Mouse (Mus musculus): ENCODE data around the gene Brd7.

DNA sequence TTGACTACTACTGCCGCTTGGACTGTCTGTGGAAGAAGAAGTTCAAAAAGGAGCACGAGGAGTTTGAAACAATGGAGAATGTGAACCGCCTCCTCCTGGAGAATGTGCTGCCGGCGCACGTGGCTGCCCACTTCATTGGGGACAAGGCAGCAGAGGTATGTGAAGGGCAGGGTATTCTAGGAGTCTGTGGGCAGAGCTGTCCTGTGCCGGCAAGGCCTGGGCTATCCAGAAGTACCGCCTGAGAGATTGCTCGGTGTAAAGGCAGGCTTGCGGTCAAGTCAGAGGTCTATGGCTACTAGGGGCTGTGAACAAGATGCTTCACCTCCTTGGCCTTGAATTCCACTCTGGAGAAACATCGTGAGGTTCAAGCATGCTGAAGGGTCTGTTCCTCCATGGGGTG lies 37.2 kb downstream of the Brd7 start:
- TF ChIP-seq CTCF (IDR thresholded peaks at IDR 0.05; ENCODE audit: low read depth, low read length) (no peak), POLR2A (IDR thresholded peaks at IDR 0.05; ENCODE audit: extremely low read depth, insufficient read depth, low read length) (no peak)
